Mouse (Mus musculus): Measurements from ENCODE around the gene Rgl1. TPM values are rescaled to one million over a fixed set of nuclear protein-coding genes. Genes with fewer than 3 reads are reported as not detected.

Gene Rgl1
- polyA plus RNA-seq, 1 experiment, result 3.3 TPM

GRCm38 (mm10) chr1:152538817-152539216 is 227.3 kb downstream of the Rgl1 start:
- peaks cover 2% of the 10 kb centered on the region; the same call in 1 of the 2 replicates for H3K36me3 ChIP-seq (ENCODE audit: control insufficient read depth, insufficient read depth, low read length)
- TF ChIP-seq POLR2A (IDR thresholded peaks at IDR 0.05; ENCODE audit: low read depth, low read length), result no peak
- no peak for TF ChIP-seq CTCF (IDR thresholded peaks at IDR 0.05; ENCODE audit: extremely low read depth, insufficient read length, insufficient replicate concordance, low read depth, low read length)
- no peak overlapping the region for H3K27ac ChIP-seq (ENCODE audit: insufficient read depth, low read depth, low read length)
- 0 out of 2 replicates have a peak, but pooled peaks cover 2% of the 10 kb centered on the region for H3K4me1 ChIP-seq (ENCODE audit: control insufficient read depth, insufficient read depth, insufficient read length, low read length)
- no peak overlapping the region for H3K4me3 ChIP-seq (ENCODE audit: low read depth, low read length)
- H3K27me3 ChIP-seq (ENCODE audit: control insufficient read depth, insufficient read depth, low read length), result no peaks in the 10 kb centered on the region
- 69% methylated on average over 4 of the region's 4 CpGs for WGBS

- Histone ChIP-seq H3K36me3 (ENCODE audit: control insufficient read depth, insufficient read depth, low read length) (no peaks in the 10 kb centered on the region), H3K4me1 (ENCODE audit: control insufficient read depth, insufficient read depth, insufficient read length, low read length) (0 out of 2 replicates have a peak, but pooled peaks cover 2% of the 10 kb centered on the region), H3K27ac (ENCODE audit: insufficient read depth, low read depth, low read length) (no peak overlapping the region), H3K27me3 (ENCODE audit: control insufficient read depth, insufficient read depth, low read length) (no peaks in the 10 kb centered on the region), H3K4me3 (ENCODE audit: low read depth, low read length) (no peak overlapping the region)
- 92% methylated on average over 13 of the region's 13 CpGs for WGBS
- TF ChIP-seq CTCF (IDR thresholded peaks at IDR 0.05; ENCODE audit: extremely low read depth, insufficient read length, insufficient replicate concordance, low read depth, low read length) (no peak), POLR2A (IDR thresholded peaks at IDR 0.05; ENCODE audit: low read depth, low read length) (no peak)
These were observed 229.0 kb downstream of the Rgl1 start for GRCm38 (mm10) chr1:152537186-152537585.

GRCm38 (mm10) chr1:152536416-152537018 is 229.6 kb downstream of the Rgl1 start:
- TF ChIP-seq CTCF (IDR thresholded peaks at IDR 0.05; ENCODE audit: extremely low read depth, insufficient read length, insufficient replicate concordance, low read depth, low read length), result no peak
- no peak for TF ChIP-seq POLR2A (IDR thresholded peaks at IDR 0.05; ENCODE audit: low read depth, low read length)
- no peak overlapping the region for H3K27ac ChIP-seq (ENCODE audit: insufficient read depth, low read depth, low read length)
- H3K4me3 ChIP-seq (ENCODE audit: low read depth, low read length), result no peak overlapping the region
- 0 out of 2 replicates have a peak, but pooled peaks cover 2% of the 10 kb centered on the region for H3K4me1 ChIP-seq (ENCODE audit: control insufficient read depth, insufficient read depth, insufficient read length, low read length)
- H3K27me3 ChIP-seq (ENCODE audit: control insufficient read depth, insufficient read depth, low read length), result no peaks in the 10 kb centered on the region
- 59% methylated on average over 16 of the region's 16 CpGs for WGBS
- H3K36me3 ChIP-seq (ENCODE audit: control insufficient read depth, insufficient read depth, low read length), result no peaks in the 10 kb centered on the region

- no peaks in the 10 kb centered on the region for H3K36me3 ChIP-seq (ENCODE audit: control insufficient read depth, insufficient read depth, low read length)
- H3K27ac ChIP-seq (ENCODE audit: insufficient read depth, low read depth, low read length), result no peak overlapping the region
- 81% methylated on average over 7 of the region's 7 CpGs for WGBS
- no peaks in the 10 kb centered on the region for H3K27me3 ChIP-seq (ENCODE audit: control insufficient read depth, insufficient read depth, low read length)
- TF ChIP-seq POLR2A (IDR thresholded peaks at IDR 0.05; ENCODE audit: low read depth, low read length), result no peak
- TF ChIP-seq CTCF (IDR thresholded peaks at IDR 0.05; ENCODE audit: extremely low read depth, insufficient read length, insufficient replicate concordance, low read depth, low read length), result no peak
- H3K4me1 ChIP-seq (ENCODE audit: control insufficient read depth, insufficient read depth, insufficient read length, low read length), result no peaks in the 10 kb centered on the region
- no peak overlapping the region for H3K4me3 ChIP-seq (ENCODE audit: low read depth, low read length)
These were observed 231.6 kb downstream of the Rgl1 start for GRCm38 (mm10) chr1:152534531-152534930.

- no peaks in the 10 kb centered on the region; the same call in 1 of the 2 replicates for H3K4me1 ChIP-seq (ENCODE audit: control insufficient read depth, insufficient read depth, insufficient read length, low read length)
- no peaks in the 10 kb centered on the region for H3K27me3 ChIP-seq (ENCODE audit: control insufficient read depth, insufficient read depth, low read length)
- H3K4me3 ChIP-seq (ENCODE audit: low read depth, low read length), result no peak overlapping the region
- TF ChIP-seq POLR2A (IDR thresholded peaks at IDR 0.05; ENCODE audit: low read depth, low read length), result no peak
- no peaks in the 10 kb centered on the region for H3K36me3 ChIP-seq (ENCODE audit: control insufficient read depth, insufficient read depth, low read length)
- H3K27ac ChIP-seq (ENCODE audit: insufficient read depth, low read depth, low read length), result no peak overlapping the region
- WGBS, result 64% methylated on average over 15 of the region's 15 CpGs
These were observed 234.7 kb downstream of the Rgl1 start for GRCm38 (mm10) chr1:152531498-152531897.

- H3K36me3 ChIP-seq (ENCODE audit: control insufficient read depth, insufficient read depth, low read length), result no peaks in the 10 kb centered on the region
- 33% methylated on average over 3 of the region's 3 CpGs for WGBS
- H3K27ac ChIP-seq (ENCODE audit: insufficient read depth, low read depth, low read length), result no peak overlapping the region
- H3K27me3 ChIP-seq (ENCODE audit: control insufficient read depth, insufficient read depth, low read length), result no peaks in the 10 kb centered on the region
- TF ChIP-seq POLR2A (IDR thresholded peaks at IDR 0.05; ENCODE audit: low read depth, low read length), result no peak
- TF ChIP-seq CTCF (IDR thresholded peaks at IDR 0.05; ENCODE audit: extremely low read depth, insufficient read length, insufficient replicate concordance, low read depth, low read length), result no peak
- no peak overlapping the region for H3K4me3 ChIP-seq (ENCODE audit: low read depth, low read length)
- no peaks in the 10 kb centered on the region; the same call in 1 of the 2 replicates for H3K4me1 ChIP-seq (ENCODE audit: control insufficient read depth, insufficient read depth, insufficient read length, low read length)
These were observed 237.4 kb downstream of the Rgl1 start for GRCm38 (mm10) chr1:152528778-152529177.

- 74% methylated on average over 6 of the region's 6 CpGs for WGBS
- no peak for TF ChIP-seq POLR2A (IDR thresholded peaks at IDR 0.05; ENCODE audit: low read depth, low read length)
- TF ChIP-seq CTCF (IDR thresholded peaks at IDR 0.05; ENCODE audit: extremely low read depth, insufficient read length, insufficient replicate concordance, low read depth, low read length), result no peak
These were observed 237.9 kb downstream of the Rgl1 start for GRCm38 (mm10) chr1:152528214-152528613.

More at GRCm38 (mm10) chr1:152528214-152528613, 237.9 kb downstream of the Rgl1 start:
- no peak overlapping the region for H3K4me3 ChIP-seq (ENCODE audit: low read depth, low read length)
- no peaks in the 10 kb centered on the region; the same call in 1 of the 2 replicates for H3K4me1 ChIP-seq (ENCODE audit: control insufficient read depth, insufficient read depth, insufficient read length, low read length)
- no peaks in the 10 kb centered on the region for H3K36me3 ChIP-seq (ENCODE audit: control insufficient read depth, insufficient read depth, low read length)
- H3K27ac ChIP-seq (ENCODE audit: insufficient read depth, low read depth, low read length), result no peak overlapping the region
- H3K27me3 ChIP-seq (ENCODE audit: control insufficient read depth, insufficient read depth, low read length), result no peaks in the 10 kb centered on the region
